Mouse (Mus musculus) forebrain, postnatal 0 days (tissue): ENCODE measurements around the gene Maml3. TPM values are rescaled to one million over a fixed set of nuclear protein-coding genes. Genes with fewer than 3 reads are reported as not detected.

ENCODE experiments used
- ATAC-seq: fragments of 200-750 bp; cut with Nextera tagmentation; 2 replicates; pipeline ENCODE4 v1.8.0; 2017; ENCODE audit warnings: mild to moderate bottlenecking, moderate library complexity
- DNase-seq: peaks from one replicate; pipeline ENCODE4 v3.0.0-alpha.2; 2015
- H3K27ac ChIP-seq: fragments of 300-500 bp; sonication (generic); 2 replicates; pipeline ENCODE4 v1.5.1; 2014; ENCODE audit warnings: low read depth, mild to moderate bottlenecking, antibody characterized with exemption, low read length, moderate library complexity, mixed read lengths
- H3K27me3 ChIP-seq: fragments of 300-500 bp; sonication (generic); 2 replicates; pipeline ENCODE4 v1.6.1; 2014; ENCODE audit warnings: mild to moderate bottlenecking, low read length, mixed read lengths; ENCODE audit not compliant: insufficient read depth
- H3K36me3 ChIP-seq: fragments of 300-500 bp; sonication (generic); 2 replicates; pipeline ENCODE4 v1.6.1; 2014; ENCODE audit warnings: mild to moderate bottlenecking, moderate library complexity; ENCODE audit not compliant: insufficient read depth
- H3K4me1 ChIP-seq: fragments of 300-500 bp; sonication (generic); 2 replicates; pipeline ENCODE4 v1.6.1; 2014; ENCODE audit warnings: antibody characterized with exemption; ENCODE audit not compliant: insufficient read depth
- H3K4me2 ChIP-seq: fragments of 300-500 bp; sonication (generic); 2 replicates; pipeline ENCODE4 v1.6.1; 2014; ENCODE audit warnings: low read depth, mild to moderate bottlenecking, moderate library complexity
- H3K4me3 ChIP-seq: fragments of 300-500 bp; sonication (generic); 2 replicates; pipeline ENCODE4 v1.5.1; 2014; ENCODE audit warnings: low read depth, low read length, mixed read lengths
- H3K9ac ChIP-seq: fragments of 300-500 bp; sonication (generic); 2 replicates; pipeline ENCODE4 v1.6.1; 2014; ENCODE audit warnings: mild to moderate bottlenecking
- H3K9me3 ChIP-seq: fragments of 300-500 bp; sonication (generic); 2 replicates; pipeline ENCODE4 v1.6.1; 2016; ENCODE audit warnings: low read length
- CTCF ChIP-seq: sonication (generic); IDR thresholded peaks from 2 replicates; pipeline ENCODE4 v1.5.1; 2016; ENCODE audit warnings: antibody characterized with exemption, control low read depth, low read depth
- WGBS: fragments of 180-500 bp; shearing (Covaris S2); extraction: QIAGEN DNeasy Blood & Tissue Kit; methylation state at CpG from one replicate; pipeline ENCODE4 v1.1.7; 2014; 5-methylcytosine and 5-hydroxymethylcytosine counted together
- polyA plus RNA-seq: library from polyadenylated mRNA; unstranded; fragments of >200 nt; fragmentation: Nextera tagmentation; extraction: Ambion mirVana; gene quantifications from 2 replicates; pipeline ENCODE4 v1.2.1, GENCODE M21; 2015
- total RNA-seq: library from RNA; depleted of rRNA; stranded (reverse); fragments of >200 nt; gene quantifications from 2 replicates; pipeline ENCODE4 v1.2.3, GENCODE M21; 2014

Maml3 gene
- total and polyA plus RNA-seq, 2 experiments from 2014 or later: 3.1 to 14.9 TPM

GRCm38 (mm10) chr3:51947168-51947567, 157.7 kb downstream of the Maml3 start:
- Histone ChIP-seq H3K4me1 (no peaks in the 10 kb centered on the region), H3K4me2 (no peak overlapping the region), H3K9me3 (no peaks in the 10 kb centered on the region), H3K27ac (no peak overlapping the region), H3K4me3 (no peak overlapping the region), H3K36me3 (no peaks in the 10 kb centered on the region), H3K9ac (no peak overlapping the region), H3K27me3 (no peaks in the 10 kb centered on the region)
- DNase-seq (no peak), ATAC-seq (no peak)
- no peak for TF ChIP-seq CTCF
- 71% methylated on average over 3 of the region's 3 CpGs for WGBS

DNA sequence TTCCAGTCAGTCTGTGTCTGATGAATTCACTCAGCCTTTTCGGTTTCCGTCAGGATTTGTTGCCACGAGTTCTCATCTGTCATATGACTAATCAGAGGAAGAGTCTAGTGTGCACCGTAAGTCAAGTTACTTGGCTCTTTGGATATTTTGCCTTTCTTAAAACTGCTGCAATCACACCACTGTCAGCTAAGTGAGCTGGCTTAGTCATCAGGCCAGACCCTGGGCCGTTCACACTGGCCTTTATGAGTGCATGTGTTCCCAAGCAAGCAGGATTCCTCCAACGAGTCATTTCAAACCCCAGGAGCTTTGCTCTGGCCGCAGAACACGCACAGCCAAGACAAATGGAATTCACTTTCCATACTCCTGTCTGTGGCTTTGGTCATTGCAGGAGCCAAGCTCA, 161.2 kb downstream of the Maml3 start:
- no peaks in the 10 kb centered on the region for H3K4me1 ChIP-seq
- ATAC-seq (no peak), DNase-seq (no peak)
- no peak overlapping the region for H3K4me3 ChIP-seq
- no peak overlapping the region for H3K27ac ChIP-seq
- no peaks in the 10 kb centered on the region for H3K27me3 ChIP-seq
- WGBS: 80% methylated on average over 8 of the region's 8 CpGs
- no peak for TF ChIP-seq CTCF
- no peak overlapping the region for H3K4me2 ChIP-seq
- no peak overlapping the region for H3K9ac ChIP-seq
- no peaks in the 10 kb centered on the region for H3K36me3 ChIP-seq
- no peaks in the 10 kb centered on the region for H3K9me3 ChIP-seq

DNA sequence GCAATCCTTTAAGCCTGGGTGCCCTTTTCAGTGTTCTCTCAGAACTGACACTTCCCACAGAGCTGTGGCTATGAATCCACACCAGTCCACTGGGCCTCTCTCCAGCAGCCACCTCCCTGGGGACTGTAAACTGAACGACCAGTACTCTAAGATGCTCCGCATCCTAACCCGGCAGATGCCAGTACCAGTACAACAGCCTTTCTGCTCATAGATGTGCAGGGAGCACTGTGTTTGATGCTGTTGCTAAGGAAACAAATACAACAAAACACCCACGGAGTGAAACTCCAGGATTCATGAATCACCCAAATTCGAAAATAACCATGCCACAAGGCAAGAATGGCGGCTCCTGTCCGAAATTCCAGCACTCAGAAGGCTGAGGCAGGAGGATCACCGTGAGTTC, 163.1 kb downstream of the Maml3 start:
- ATAC-seq (peak; percentile 58; the same call in 1 of the 2 replicates), DNase-seq (no peak)
- WGBS: 67% methylated on average over 8 of the region's 8 CpGs

DNA sequence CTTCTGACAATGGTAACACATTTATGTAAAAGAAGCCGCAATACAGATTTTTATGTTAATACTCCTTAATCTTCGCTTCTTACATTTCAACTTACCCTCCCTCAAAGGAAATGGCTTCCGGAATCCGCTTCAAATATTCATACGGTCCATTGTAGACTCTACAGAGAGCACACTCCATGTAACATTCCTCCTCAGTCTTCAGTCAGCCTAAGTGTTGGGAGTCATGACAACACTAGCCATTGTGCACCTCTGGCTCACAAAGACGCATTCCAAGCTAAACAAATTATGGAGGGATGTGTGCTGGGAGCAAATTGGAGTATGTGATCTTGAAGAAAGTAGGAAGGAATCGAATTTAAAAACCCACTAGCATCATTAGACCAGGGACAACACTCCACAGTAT, 165.0 kb downstream of the Maml3 start:
- Histone ChIP-seq H3K9me3 (no peaks in the 10 kb centered on the region), H3K4me3 (no peak overlapping the region), H3K4me2 (no peak overlapping the region), H3K36me3 (no peaks in the 10 kb centered on the region), H3K4me1 (no peaks in the 10 kb centered on the region), H3K9ac (no peak overlapping the region), H3K27ac (no peak overlapping the region), H3K27me3 (no peaks in the 10 kb centered on the region)
- DNase-seq: no peak
- no peak for ATAC-seq
- no peak for TF ChIP-seq CTCF
- WGBS: 72% methylated on average over 7 of the region's 7 CpGs

More for the DNA sequence above, 163.1 kb downstream of the Maml3 start:
- Histone ChIP-seq H3K9me3 (no peaks in the 10 kb centered on the region), H3K4me2 (no peak overlapping the region), H3K4me3 (no peak overlapping the region), H3K9ac (no peak overlapping the region), H3K4me1 (no peaks in the 10 kb centered on the region), H3K27ac (no peak overlapping the region), H3K36me3 (no peaks in the 10 kb centered on the region), H3K27me3 (no peaks in the 10 kb centered on the region)
- TF ChIP-seq CTCF: no peak

GRCm38 (mm10) chr3:51939054-51939453, 165.8 kb downstream of the Maml3 start:
- no peak overlapping the region for H3K9ac ChIP-seq
- no peak for ATAC-seq
- no peaks in the 10 kb centered on the region for H3K9me3 ChIP-seq
- no peak overlapping the region for H3K27ac ChIP-seq
- no peak for TF ChIP-seq CTCF
- no peak for DNase-seq
- H3K4me3 ChIP-seq: no peak overlapping the region
- H3K27me3 ChIP-seq: no peaks in the 10 kb centered on the region
- H3K4me1 ChIP-seq: no peaks in the 10 kb centered on the region
- no peaks in the 10 kb centered on the region for H3K36me3 ChIP-seq
- 87% methylated on average over 5 of the region's 5 CpGs for WGBS
- no peak overlapping the region for H3K4me2 ChIP-seq

DNA sequence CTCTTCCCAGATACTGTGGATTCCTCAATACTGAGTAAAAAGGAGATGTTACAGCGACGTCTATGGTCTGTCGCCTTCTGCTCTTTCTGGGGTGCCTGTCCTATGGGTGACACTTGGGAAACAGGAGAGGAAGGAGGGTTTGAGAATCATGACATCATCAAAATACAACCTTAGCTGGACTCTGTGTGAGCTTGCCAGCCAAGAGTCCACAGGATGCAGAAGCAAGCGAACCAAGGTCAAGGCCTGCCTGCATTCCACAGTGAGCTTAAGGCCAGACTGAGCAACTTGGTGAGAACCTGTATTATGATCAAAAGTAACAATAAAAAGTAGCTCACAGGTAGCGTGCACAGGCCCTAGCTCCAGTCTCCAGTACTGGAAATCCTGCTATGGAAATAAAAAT, 167.7 kb downstream of the Maml3 start:
- Histone ChIP-seq H3K36me3 (no peaks in the 10 kb centered on the region), H3K27me3 (no peaks in the 10 kb centered on the region), H3K9ac (no peak overlapping the region), H3K4me2 (no peak overlapping the region), H3K27ac (no peak overlapping the region), H3K4me1 (no peaks in the 10 kb centered on the region), H3K4me3 (no peak overlapping the region), H3K9me3 (no peaks in the 10 kb centered on the region)
- no peak for TF ChIP-seq CTCF
- WGBS: 93% methylated on average over 5 of the region's 5 CpGs
- no peak for ATAC-seq
- no peak for DNase-seq

GRCm38 (mm10) chr3:51934531-51935485, 170.1 kb downstream of the Maml3 start:
- no peaks in the 10 kb centered on the region for H3K9me3 ChIP-seq
- H3K36me3 ChIP-seq: no peaks in the 10 kb centered on the region
- no peak overlapping the region for H3K27ac ChIP-seq
- no peak for TF ChIP-seq CTCF
- H3K27me3 ChIP-seq: no peaks in the 10 kb centered on the region
- DNase-seq (no peak), ATAC-seq (no peak)
- H3K4me3 ChIP-seq: no peak overlapping the region
- WGBS: 94% methylated on average over 13 of the region's 13 CpGs
- no peaks in the 10 kb centered on the region for H3K4me1 ChIP-seq
- no peak overlapping the region for H3K9ac ChIP-seq
- no peak overlapping the region for H3K4me2 ChIP-seq
